In genomic region chr14:34614551-34614950, GRCm38 (mm10) we compare ENCODE assay signal across 11 mouse cellular contexts. TPM values are rescaled to one million over a fixed set of nuclear protein-coding genes. Genes with fewer than 3 reads are reported as not detected.
DNase-seq lines count a peak whose midpoint lies in the region; ATAC-seq lines count a peak whose summit lies in the region.
"Had no signal": no experiment of that assay in that cellular context is flagged by ENCODE, and none has a peak within 500 bp of the region (broad histone marks: within the 10 kb centered on the region; RNA-seq: fewer than 3 reads in every experiment).

No protein-coding gene starts in this region.

- H3K4me3 ChIP-seq in heart, embryonic 16.5 days (ENCODE audit: low read length): peak overlapping the region; percentile 34
- H3K4me3 ChIP-seq in hindbrain, embryonic 13.5 days: peak overlapping the region; percentile 16; the same call in 1 of the 2 replicates
- peak overlapping the region; percentile 17; the same call in 1 of the 2 replicates for H3K4me3 ChIP-seq in midbrain, embryonic 11.5 days (ENCODE audit: low read depth, low read length)

- peak overlapping the region; percentile 61 for H3K4me2 ChIP-seq in heart, embryonic 16.5 days (ENCODE audit: low read depth, low read length)
- peak overlapping the region; percentile 45 for H3K4me2 ChIP-seq in hindbrain, embryonic 13.5 days
- H3K4me2 ChIP-seq in midbrain, embryonic 11.5 days: peak overlapping the region; percentile 42

- peak overlapping the region; percentile 42; the same call in 1 of the 2 replicates for H3K9ac ChIP-seq in heart, embryonic 16.5 days (ENCODE audit: low read length)
- H3K9ac ChIP-seq in hindbrain, embryonic 13.5 days: no peak overlapping the region
- no peak overlapping the region for H3K9ac ChIP-seq in midbrain, embryonic 11.5 days (ENCODE audit: low read length)

- no peak for ATAC-seq in heart, embryonic 16.5 days (replicated peaks; ENCODE audit: extremely low read depth, insufficient read depth, low FRiP score)
- ATAC-seq in hindbrain, embryonic 13.5 days (ENCODE audit: low FRiP score): no peak
- ATAC-seq in midbrain, embryonic 11.5 days (ENCODE audit: low FRiP score): no peak

- H3K27ac ChIP-seq in heart, embryonic 16.5 days (ENCODE audit: low read length): no peak overlapping the region
- H3K27ac ChIP-seq in hindbrain, embryonic 13.5 days: no peak overlapping the region
- H3K27ac ChIP-seq in midbrain, embryonic 11.5 days (ENCODE audit: low read depth, low read length): no peak overlapping the region

- 25% methylated on average over 15 of the region's 15 CpGs for WGBS in heart, embryonic 16.5 days
- 9% methylated on average over 15 of the region's 15 CpGs for WGBS in hindbrain, embryonic 13.5 days
- WGBS in midbrain, embryonic 11.5 days: 2% methylated on average over 15 of the region's 15 CpGs

- H3K36me3 ChIP-seq in heart, embryonic 16.5 days (ENCODE audit: control insufficient read depth, insufficient read depth): no peaks in the 10 kb centered on the region
- H3K36me3 ChIP-seq in hindbrain, embryonic 13.5 days: no peaks in the 10 kb centered on the region
- no peaks in the 10 kb centered on the region for H3K36me3 ChIP-seq in midbrain, embryonic 11.5 days (ENCODE audit: control insufficient read depth, insufficient read depth, low read length)

- 0 out of 2 replicates have a peak, but pooled peaks cover 2% of the 10 kb centered on the region for H3K27me3 ChIP-seq in heart, embryonic 16.5 days (ENCODE audit: control insufficient read depth, insufficient read depth, low read length)
- H3K27me3 ChIP-seq in hindbrain, embryonic 13.5 days: peaks cover 39% of the 10 kb centered on the region
- H3K27me3 ChIP-seq in midbrain, embryonic 11.5 days (ENCODE audit: control insufficient read depth, insufficient read depth, low read length): peaks cover 4% of the 10 kb centered on the region; the same call in 1 of the 2 replicates

- peaks cover 10% of the 10 kb centered on the region for H3K4me1 ChIP-seq in heart, embryonic 16.5 days (ENCODE audit: control insufficient read depth, insufficient read depth, low read length)
- peaks cover 11% of the 10 kb centered on the region for H3K4me1 ChIP-seq in hindbrain, embryonic 13.5 days (replicated peaks)
- peaks cover 6% of the 10 kb centered on the region; the same call in 1 of the 2 replicates for H3K4me1 ChIP-seq in midbrain, embryonic 11.5 days (ENCODE audit: control insufficient read depth, insufficient read depth, low read length)

- DNase-seq in heart, postnatal 10 days: no peak
- peak; percentile 56 for DNase-seq in ZHBTc4 (ENCODE audit: low read depth, low spot score)
- DNase-seq in midbrain, embryonic 11.5 days (ENCODE audit: low spot score, missing footprints): peak; percentile 89
- no peak for DNase-seq in spleen, postnatal 14 days (ENCODE audit: low spot score in 2 of 2)
- no peak for DNase-seq in cerebellum, postnatal 25 days
- no peak for DNase-seq in left cerebral cortex, postnatal 10 days (ENCODE audit: extremely low spot score in 1 of 2, low spot score in 2 of 2)
- DNase-seq: retina, postnatal 1 day had no signal

- intact Hi-C loops in heart, postnatal 10 days (cut with DNase I): no loop called here
- intact Hi-C loops in left cerebral cortex, postnatal 10 days (cut with DNase I): no loop called here

- no peaks in the 10 kb centered on the region for H3K9me3 ChIP-seq in heart, embryonic 16.5 days (replicated peaks; ENCODE audit: control insufficient read depth, low read length)
- no peaks in the 10 kb centered on the region for H3K9me3 ChIP-seq in hindbrain, embryonic 13.5 days
- H3K9me3 ChIP-seq in midbrain, embryonic 11.5 days (ENCODE audit: control insufficient read depth, low read length): no peaks in the 10 kb centered on the region

RNA-seq across cellular contexts. Expression of gene Opn4, which starts 14.6 kb away (rescaled TPM):
- 6.8 and 8.5 TPM in 2 replicates for polyA plus RNA-seq in heart, embryonic 16.5 days (2015; fragmentation: Nextera tagmentation; extraction: Ambion mirVana)
- 1 to 10 TPM; 2.0 to 2.3 TPM for total RNA-seq in heart, postnatal 10 days (2021)
- polyA plus RNA-seq in hindbrain, embryonic 13.5 days (2015; fragmentation: Nextera tagmentation; extraction: Ambion mirVana): not detected in 2 replicates
- polyA plus RNA-seq in midbrain, embryonic 11.5 days (2014; fragmentation: Nextera tagmentation; extraction: Ambion mirVana): 0.17 TPM in 1 of 2 replicates, not detected in the other
- not detected for total RNA-seq in left cerebral cortex, postnatal 10 days (2021)
- total RNA-seq: left cerebral cortex, postnatal 25 days had no signal
- polyA plus RNA-seq: CD4-positive, CD25-positive, alpha-beta regulatory T cell, adult 4 months had no signal

RNA-seq across cellular contexts. Expression of gene Ldb3, which starts 26.1 kb away (rescaled TPM):
- polyA plus RNA-seq in heart, embryonic 16.5 days (2015; fragmentation: Nextera tagmentation; extraction: Ambion mirVana): 356 and 369 TPM in 2 replicates
- total RNA-seq in heart, postnatal 10 days (2021): 100 to 1,000 TPM; 879 to 920 TPM
- polyA plus RNA-seq in hindbrain, embryonic 13.5 days (2015; fragmentation: Nextera tagmentation; extraction: Ambion mirVana): 0.50 and 0.56 TPM in 2 replicates
- 0.07 TPM in 1 of 2 replicates, not detected in the other for polyA plus RNA-seq in midbrain, embryonic 11.5 days (2014; fragmentation: Nextera tagmentation; extraction: Ambion mirVana)
- 1 to 10 TPM; 1.5 to 2.0 TPM for total RNA-seq in left cerebral cortex, postnatal 10 days (2021)
- polyA plus RNA-seq: CD4-positive, CD25-positive, alpha-beta regulatory T cell, adult 4 months had no signal

RNA-seq across cellular contexts. Expression of gene Wapl, which starts 59.2 kb away (rescaled TPM):
- polyA plus RNA-seq in heart, embryonic 16.5 days (2015; fragmentation: Nextera tagmentation; extraction: Ambion mirVana): 13.6 and 15.3 TPM in 2 replicates
- total RNA-seq in heart, postnatal 10 days (2021): 10 to 100 TPM; 42.1 to 43.6 TPM
- 19.2 and 19.4 TPM in 2 replicates for polyA plus RNA-seq in hindbrain, embryonic 13.5 days (2015; fragmentation: Nextera tagmentation; extraction: Ambion mirVana)
- 36.7 and 38.1 TPM in 2 replicates for polyA plus RNA-seq in midbrain, embryonic 11.5 days (2014; fragmentation: Nextera tagmentation; extraction: Ambion mirVana)
- total RNA-seq in left cerebral cortex, postnatal 10 days (2021): 10 to 100 TPM; 31.8 to 33.3 TPM

Comparison
In these comparisons a context has a peak if more than half of its experiments do, and no peak if none do; other contexts are left out.
1. DNase-seq: peak in ZHBTc4 (single experiment) and midbrain, embryonic 11.5 days (single experiment); none in heart, postnatal 10 days (0 of 2), spleen, postnatal 14 days (0 of 2), cerebellum, postnatal 25 days (0 of 2) and left cerebral cortex, postnatal 10 days (0 of 2).
2. RNA of gene Ldb3, which starts 26.1 kb away (polyA plus RNA-seq): 356 to 369 TPM in heart, embryonic 16.5 days; 0.50 to 0.56 TPM in hindbrain, embryonic 13.5 days and 0.07 TPM in midbrain, embryonic 11.5 days; every median in the first group is over 100 times any median in the second.
3. Peak in every context shown above with its lines, with median percentiles within 50 percentile points of each other: H3K4me2 ChIP-seq and H3K4me3 ChIP-seq.